Mouse (Mus musculus) kidney, postnatal 36 days (tissue): Measurements from ENCODE around the gene Limch1.

ENCODE experiments used
- DNase-seq, 2 experiments: peaks; one replicate each; pipeline ENCODE4 v3.0.0; 2021 to 2022; ENCODE audit warnings: mixed read lengths in 2 of 2

Limch1 gene

DNA sequence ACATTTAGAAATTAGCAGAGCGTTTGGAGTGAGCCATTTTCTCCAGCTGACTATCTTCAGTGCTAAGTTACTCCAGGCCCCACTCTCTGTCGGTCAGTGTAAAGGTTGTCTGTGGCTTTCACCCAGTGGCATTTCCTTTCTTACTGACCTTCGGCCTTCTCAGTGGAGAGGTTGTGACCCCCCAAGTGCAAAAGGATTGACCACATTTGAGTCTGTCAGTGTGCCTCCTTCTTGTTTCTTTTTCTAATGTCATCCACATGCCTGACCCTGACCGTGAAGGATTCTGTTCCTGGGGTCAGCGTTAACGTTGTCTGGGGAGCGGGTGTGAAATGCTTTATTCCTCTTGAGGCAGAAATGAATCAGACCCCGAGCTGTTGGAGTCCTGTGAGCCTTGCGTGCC is 191.7 kb downstream of the Limch1 start:
- no peak for DNase-seq

DNA sequence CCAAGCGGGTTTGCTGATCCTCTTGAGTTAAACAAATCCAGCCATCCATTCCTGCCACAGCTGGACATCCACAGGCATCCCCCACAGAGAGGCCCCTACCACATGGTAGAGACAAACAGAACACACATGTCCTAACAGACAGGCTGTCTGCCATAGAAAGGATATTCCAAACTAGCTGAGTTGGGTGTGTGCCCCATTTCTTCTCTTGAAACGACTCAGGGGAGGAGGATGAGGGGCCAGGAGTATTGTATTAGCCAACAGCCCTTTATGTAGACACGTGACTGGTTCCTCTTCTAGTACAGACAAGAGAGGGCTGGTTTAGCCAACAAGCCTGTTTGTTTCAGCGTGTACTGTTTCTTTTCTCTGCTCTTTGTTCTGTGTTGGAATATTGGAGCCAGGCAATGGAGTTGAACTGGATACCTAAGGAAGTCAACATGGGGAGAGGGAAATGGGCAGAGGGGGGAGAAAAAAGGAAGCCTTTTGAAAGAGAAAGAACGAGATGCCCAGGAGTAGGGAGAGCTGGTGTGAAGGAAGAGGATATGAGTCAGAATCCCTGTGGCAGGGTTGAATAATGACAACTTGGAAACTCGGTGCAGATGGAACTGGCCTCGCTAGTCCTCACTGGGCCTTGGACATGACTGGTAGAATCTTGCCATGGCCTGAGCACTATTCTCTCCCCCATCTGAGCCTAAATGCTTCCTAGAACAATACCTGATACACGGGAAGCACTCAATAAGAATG is 196.3 kb downstream of the Limch1 start:
- DNase-seq, result no peak

DNA sequence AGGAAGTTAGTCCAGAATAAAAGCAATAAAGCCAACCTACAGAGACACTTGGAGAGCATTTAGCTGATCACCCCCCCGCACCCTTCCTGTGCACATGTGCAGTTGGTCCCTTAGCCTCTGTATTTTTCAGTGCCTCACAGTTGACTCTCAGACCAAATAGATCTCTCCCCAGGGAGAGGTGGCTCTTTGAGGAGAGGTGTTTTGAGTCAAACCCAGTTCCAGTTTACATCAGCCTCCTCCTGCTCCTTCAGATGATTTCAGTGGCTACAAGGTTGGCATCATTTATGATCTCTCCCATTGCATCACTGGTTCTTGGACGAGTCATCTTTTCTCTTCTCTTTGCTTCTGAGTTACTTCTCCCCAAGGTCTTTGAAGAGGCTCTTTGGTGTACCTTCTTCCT is 197.3 kb downstream of the Limch1 start:
- no peak for DNase-seq

DNA sequence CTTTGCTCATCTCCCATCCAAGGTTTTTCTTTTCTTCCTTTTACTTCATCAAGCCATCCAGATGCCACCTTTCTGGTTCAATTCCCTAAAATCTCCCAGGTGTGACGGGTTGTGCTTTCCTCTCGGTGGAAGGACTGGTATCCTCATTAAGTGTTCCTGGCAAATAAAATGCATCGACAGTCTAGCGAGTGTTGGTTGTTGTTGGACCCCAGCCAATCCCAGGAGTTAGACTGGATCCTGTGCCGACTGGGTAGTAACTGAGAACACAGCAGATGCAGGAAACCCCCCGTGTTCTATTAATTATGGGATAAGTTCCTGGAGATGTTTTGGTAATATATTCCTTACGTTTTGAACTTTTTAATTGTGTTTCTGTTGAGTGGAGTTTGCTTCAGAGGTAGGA is 197.9 kb downstream of the Limch1 start:
- DNase-seq, result peak; percentile 60 to 67

DNA sequence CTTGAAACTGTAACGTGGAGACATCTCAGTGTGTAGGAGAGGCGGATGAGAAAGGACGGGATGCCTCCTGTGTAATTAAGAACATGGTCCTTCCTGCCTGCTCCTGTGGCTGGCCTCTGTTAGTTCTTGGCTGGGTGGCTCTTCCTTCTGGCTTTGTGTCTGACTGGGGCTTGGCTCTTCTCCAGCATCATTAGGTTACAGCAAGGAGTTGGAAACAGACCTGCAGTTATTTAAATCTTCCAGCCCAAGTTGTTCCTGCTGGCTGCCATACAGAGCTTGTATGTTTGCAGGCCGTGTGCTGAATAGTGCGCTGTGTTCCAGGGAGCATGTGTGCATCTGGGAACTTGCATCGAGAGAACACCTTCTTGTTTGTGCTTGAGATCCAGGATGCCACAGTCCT is 202.3 kb downstream of the Limch1 start:
- DNase-seq, result peak; percentile 66 to 79

DNA sequence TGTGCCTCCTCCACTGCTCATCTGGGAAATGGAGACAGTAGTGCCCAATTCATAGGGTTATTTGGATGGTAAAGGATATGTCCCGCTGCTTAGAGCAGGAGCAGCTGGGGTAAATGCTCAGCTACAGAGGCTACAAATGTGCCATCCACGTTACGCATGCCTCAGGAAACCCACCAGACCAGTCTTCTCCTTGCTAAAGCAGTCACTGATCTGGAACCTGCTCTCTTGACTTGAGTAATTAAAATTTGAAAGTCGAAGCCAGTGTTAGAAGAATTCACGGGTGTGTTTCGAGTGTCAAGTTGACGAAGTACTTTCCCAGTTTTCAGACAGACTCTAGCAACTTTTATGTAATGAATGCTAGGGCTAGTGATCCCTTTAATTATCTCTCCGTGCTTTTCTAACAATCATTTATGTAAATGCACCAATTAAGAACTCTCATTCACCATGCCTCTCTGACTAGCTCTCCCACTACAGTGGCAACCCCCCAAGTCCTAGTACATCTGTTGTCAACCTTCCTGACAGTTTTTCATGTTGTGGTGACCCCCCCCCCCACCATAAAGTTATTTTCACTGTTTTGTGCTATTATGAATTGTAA is 203.6 kb downstream of the Limch1 start:
- no peak for DNase-seq

DNA sequence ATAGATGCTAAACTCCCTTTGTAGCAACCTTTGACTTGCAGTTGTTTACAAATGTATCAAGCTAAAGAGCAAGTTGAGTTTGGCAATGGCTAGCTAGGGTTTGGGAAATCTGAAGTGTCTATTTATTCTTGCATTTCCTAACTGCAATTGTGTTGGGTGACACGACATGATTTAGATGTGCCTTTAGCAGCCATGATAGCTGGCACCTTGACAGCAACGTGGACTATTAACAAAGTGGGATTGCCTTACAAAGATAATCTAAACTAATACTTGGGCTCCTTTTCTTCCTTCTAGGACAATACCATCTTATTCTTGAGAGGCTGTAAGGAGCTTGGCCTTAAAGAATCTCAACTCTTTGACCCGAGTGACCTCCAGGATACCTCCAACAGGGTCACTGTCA is 207.7 kb downstream of the Limch1 start:
- peak; percentile 49 to 56 for DNase-seq

DNA sequence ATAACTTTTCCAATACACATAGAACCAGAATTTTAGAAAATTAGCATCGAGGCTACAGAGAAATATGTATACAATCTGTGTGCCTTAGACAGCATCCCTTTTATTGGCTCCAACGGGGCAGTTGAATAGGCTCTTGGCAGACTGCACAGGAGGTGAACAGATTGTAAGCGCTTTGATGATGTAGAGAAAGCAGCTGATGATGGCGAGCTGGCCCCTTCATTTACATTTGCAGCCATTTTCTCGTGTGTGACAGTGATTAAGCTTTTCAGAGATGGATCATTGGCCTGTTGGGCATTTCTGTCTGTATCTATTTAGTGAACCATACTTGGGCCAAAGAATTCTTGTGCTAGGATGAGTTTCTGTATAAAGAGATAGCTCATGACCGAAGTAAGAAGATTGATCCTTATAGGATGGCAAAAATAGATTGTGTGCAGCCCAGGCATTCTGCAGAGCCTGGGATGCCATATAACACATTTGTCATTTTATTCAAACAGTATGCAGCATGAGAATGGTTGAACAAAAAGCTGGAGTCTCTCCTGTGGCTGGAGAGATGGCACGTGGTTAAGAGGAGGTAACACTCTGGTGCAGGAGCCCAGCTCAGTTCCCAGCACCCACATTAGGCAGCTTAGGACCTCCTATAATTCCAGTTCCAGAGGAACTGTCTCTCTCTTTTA is 208.5 kb downstream of the Limch1 start:
- no peak for DNase-seq

DNA sequence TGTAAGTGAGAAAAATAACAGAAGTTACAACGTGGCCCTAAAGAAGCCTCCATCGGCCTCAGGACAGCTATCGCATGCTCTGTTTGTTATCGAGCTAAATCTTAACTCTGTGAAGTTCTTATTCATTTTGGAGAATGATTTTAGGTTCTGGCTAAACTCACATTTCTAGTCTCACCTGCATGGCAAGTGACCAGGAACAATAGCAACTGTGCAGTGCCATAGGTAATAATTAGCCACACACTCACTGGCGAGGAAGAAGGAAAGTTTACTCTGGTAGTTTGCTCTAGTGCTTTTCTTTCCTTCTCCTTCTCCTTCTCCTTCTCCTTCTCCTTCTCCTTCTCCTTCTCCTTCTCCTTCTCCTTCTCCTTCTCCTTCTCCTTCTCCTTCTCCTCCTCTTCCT is 209.6 kb downstream of the Limch1 start:
- peak; percentile 53 to 56 for DNase-seq

DNA sequence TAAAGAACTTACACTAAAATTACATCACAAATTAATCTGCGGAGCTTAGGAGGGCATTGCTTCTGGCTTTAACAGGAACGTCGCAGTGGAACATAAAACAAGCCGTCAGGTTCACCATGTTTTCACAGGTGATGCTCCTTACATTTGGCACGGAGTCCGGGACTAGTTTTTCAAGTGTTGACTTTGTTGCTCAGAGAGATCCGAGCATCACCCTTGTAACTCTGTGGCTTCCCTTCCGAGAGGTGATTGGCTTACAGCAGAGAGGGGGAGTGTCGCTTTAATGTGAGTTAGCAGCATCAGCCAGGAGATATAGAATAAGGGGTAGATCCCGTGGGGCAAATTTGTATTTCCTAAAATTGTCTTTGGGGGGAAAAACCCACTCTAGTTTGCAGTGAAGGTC is 212.0 kb downstream of the Limch1 start:
- DNase-seq, result no peak

DNA sequence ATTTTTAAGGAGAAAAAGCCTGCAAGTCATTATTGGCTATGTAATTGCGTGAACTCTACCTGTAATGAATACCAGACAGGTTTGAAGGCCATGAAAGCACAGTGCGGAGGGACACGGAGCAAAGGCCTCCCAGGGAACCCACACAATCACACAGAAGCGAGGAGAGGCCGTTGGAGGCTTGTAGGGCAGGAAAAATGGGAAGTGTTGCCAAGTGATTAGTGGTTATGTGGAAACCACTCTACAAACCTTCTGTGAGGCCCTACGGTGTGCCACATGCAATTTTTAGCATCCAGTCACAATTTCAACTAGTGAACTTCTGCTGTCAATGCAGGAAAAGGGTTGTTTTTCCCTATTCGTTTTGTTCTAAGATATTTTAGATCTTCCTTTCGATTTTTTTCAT is 212.5 kb downstream of the Limch1 start:
- DNase-seq, result no peak

DNA sequence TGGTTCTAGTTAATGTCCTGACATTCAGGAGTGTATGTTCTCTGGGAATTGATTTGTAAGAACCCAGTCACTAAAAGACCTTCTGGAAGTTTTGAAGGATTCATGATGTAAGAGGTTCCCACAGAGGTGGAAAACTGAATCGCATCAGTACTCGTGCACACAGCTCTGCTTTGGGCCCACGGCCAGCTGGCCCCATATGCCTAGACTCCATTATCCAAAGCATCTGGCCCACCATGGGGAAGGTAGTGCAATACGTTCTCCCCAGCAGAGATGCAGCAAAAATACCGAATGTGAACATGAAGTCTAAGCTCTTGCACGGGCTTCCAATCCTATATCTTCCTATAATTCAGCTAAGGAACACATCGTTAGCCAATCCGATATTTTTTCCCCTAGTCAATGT is 214.3 kb downstream of the Limch1 start:
- DNase-seq, result no peak

DNA sequence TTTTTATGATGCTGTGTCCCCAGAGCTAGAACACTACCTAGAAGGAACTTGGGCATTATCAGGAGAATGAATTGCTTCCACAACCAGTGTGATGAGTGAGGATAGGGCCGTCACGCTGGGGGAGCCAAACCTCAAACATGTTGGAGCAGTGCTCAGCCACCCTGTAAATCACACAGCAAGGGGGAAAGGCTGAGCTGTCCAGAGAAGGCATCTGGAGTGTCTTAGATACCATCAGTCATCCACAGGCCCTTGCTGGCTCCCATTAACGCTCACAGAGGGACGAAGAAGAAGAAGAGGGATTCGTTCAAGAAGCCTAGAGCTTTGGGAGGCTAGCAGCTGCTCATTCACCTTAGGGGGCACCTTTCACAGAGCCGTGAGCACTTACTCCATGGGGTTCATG is 219.8 kb downstream of the Limch1 start:
- no peak for DNase-seq

DNA sequence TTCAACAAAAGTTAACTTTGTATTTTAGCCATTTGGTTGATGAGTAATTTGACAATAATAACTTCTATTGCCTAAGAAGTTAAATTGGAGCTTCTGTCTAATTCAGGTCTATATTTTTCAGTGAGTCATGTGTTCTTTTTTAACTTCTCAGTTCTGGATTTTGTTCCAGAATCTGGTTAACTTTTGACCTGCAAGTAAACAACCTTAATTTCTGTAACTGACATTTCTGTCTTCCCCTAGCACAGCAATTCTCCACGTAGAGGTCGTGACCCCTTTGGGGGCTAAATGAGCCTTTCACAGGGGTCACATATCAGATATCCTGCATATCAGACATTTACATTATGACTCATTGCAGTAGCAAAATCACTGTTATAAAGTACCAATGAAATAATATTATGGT is 221.5 kb downstream of the Limch1 start:
- peak; percentile 36 to 44 for DNase-seq

DNA sequence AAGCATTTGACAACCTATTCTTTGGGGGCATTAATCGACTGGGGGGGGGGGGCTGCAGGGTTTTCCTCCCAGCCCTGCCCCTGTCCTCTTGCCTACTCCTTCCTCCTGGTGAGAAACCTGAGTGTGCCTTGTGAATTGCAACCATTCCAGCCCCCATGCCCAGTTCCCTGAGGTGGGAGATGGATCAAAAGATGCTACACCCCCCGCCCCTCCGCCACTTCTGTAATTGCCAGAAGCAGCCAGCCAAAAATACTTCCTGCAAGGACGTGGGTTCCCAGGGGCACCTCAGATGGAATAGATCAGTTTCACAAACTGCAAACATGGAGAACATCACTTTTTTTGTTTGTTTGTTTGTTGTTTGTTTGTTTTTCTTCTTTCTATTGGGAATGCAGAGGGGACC is 222.0 kb downstream of the Limch1 start:
- no peak for DNase-seq

DNA sequence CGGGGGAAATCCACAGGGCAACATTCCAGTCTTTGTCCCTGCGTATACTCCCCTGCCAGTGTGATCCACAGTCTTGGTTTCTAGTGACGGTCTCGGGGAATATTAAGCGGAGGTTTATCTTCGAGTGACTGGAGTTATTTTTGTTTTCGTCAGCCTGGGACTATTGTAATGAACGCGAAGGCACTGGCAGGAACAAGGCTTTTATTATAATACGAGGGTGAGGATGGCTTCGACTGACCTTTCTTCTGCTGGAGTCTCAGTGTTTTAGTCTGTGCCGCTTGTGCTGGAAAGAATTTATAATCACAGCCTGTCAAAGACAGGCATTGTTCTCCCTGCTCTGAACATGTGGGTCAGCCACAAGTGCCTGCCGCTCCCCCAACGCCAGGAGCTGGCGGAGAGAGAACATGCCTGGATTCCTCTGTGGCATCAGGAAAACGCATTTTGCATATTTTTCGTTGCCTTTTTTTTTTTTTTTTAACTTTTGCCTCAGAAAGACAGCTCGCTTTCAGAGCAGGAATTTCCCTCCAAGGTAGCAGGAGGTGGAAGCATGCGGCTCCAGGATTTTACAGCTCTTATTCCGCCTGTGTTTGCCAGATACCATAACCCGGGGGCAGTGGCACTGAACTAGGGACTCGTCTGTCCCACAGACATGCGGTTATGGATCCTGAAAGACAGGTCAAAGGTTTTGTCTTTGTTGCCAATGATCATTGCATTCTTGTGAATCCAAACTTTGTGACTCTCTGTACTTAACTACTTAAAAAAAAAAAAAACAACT is 222.6 kb downstream of the Limch1 start:
- peak; percentile 45 to 66 for DNase-seq

DNA sequence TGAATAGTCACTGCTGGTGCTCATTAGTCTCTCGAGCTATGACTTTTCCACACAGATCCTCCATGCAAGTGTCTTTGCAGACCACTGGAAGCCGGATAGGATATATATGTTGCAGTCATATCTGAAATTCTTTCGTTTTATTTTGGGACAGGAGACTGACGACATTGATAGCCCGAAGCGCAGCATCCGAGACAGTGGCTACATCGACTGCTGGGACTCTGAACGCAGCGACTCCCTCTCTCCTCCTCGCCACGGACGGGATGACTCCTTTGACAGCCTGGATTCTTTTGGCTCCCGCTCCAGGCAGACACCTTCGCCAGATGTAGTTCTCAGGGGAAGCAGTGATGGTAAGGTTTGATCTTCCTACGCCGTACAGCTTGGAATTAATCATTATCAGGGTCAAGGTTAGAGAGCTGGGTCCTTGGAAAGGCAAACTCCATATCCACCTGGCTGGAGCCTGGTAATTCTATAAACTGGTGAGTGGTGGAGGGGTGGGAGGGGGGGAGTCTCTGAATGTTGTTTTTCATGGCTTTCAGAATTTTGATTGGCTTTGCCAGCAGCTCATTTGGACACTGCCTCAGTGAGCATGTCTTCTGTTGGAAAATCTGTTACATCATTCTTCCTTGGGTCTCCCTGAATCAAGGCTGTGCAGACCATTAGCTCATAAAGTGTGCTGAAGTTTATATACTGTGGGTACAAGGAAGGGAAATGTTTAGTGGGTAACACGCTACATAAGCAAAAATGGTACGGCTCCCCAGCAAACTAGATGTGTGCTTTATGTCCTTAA is 223.5 kb downstream of the Limch1 start:
- DNase-seq, result peak; percentile 28 to 32

DNA sequence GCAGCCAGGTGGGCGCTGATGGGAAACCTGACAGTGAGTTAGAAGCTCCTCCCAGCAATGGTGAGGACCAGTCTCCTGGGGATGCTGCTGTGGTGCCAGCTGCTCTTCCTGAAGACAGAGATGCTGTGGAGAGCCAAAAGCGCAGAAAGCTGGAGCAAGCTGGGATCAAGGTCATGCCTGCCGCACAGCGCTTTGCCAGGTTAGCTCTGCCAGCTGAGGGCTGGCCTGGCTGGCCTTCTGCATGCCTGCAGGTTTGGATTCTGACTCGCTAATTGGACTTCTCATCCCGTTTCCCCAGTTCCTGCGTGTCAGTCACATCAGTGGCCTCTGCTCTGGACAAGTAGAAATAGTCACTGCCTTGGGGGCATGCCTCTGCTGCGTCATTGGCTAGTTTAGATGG is 230.0 kb downstream of the Limch1 start:
- DNase-seq, result no peak

DNA sequence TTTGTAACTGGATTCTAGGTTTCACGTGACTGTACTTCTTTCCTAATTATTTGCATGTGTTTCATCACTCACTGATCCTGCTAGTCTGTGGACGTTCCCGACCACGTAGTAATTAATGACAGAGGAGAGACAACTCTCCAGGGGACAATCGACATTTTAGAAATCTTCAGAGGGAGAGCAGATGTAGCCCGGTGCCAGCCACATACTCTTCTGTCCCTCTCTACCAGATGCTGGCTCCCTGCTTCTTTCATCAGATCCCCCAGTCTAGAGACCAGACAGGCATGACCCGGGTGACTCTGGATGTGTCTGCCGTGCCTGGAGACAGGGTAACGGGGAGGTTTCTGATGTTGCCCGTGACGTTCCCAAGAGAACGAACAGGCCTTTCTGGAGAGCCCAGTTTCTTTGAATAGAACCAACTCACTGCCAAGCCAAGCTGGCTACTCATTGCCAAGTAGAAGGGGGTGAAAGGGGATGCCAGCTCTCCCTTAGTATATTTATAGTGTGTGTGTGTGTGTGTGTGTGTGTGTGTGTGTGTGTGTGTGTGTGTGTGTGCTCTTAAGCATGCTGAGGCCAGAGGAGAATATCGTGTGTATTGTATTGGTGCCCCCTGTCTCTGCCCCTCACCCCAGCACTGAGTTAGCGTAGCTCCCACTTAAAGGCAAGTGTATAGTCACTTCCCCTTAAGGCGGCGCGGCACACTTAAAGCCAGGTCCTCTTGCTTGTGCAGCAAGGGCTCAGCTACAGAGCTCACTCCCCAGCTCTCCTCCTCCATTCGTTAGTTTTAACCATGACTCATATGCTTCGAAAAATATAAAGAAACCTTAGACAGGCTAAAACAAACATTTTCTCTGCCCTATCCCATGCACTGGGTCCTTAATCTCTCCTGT is 233.9 kb downstream of the Limch1 start:
- peak in 1 of 2 experiments; percentile 29 for DNase-seq

DNA sequence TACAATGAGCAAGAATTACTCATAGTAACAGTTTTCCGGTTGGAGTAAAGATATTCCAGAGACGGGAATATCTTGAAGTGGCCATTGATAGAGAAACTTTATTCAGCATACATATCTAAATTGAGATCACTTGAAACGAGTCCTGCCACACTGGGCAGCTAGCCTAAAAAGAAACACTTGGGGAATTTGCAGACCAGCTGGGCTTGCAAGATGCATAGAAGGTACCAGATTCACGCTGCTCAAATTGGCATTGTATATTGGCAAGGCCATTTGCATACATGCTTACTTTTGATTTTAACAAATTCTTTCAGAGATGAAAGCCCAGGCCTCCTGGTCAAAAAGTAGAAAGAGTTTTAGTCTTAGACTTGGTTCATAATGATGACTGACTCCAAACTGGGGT is 235.2 kb downstream of the Limch1 start:
- no peak for DNase-seq

DNA sequence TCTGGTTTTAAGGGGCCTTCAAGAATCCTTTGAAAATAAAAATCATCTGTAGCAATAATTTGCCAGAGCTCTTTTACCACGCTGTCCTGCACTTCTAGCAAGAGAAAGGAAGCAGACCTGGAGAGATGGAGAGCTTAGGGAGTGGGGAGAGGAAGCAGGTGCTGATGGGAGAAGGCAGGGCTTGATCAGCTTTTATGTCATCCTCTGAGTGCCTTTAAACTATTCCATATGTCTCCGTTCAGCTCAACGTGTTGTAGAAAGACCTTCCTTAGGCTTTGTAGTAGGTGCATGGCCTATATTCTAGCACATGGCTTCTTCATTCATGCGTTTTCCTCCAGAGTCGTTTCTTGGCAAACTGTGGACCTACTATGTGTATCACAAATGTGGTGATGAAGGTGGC is 237.5 kb downstream of the Limch1 start:
- no peak for DNase-seq

DNA sequence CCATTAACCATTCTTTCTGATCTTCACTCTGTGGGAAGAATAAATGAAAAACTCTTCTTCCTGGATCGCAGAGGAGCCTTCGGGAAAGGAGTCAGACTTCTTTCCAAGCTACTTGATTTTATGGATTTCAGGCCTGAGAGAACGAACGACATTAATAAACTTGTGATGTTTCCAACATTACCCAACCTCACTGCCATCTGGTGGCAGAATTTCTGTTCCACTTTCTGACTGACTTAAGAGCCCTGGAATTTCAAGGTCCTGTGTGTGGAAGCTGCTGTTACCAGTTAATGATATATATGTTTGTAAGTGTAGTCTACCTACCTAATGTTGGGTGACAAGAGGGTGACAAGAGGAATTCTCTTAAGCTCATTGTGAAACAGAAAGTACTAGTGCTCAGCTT is 243.3 kb downstream of the Limch1 start:
- DNase-seq, result peak; percentile 39 to 55
